Mouse (Mus musculus) myocyte (in vitro differentiated cells): ENCODE data around the gene Washc4.

Source experiments
- CEBPB ChIP-seq: IDR thresholded peaks from 2 replicates; pipeline ENCODE4 v1.6.1; 2011; ENCODE audit warnings: mild to moderate bottlenecking, moderate library complexity; ENCODE audit not compliant: poor library complexity, insufficient read depth, severe bottlenecking
- E2F4 ChIP-seq: IDR thresholded peaks from one replicate; pipeline ENCODE4 v1.6.1; 2011; ENCODE audit warnings: mild to moderate bottlenecking, control low read depth, moderate library complexity; ENCODE audit not compliant: insufficient read depth
- MAX ChIP-seq: IDR thresholded peaks from one replicate; pipeline ENCODE4 v1.6.1; 2011; ENCODE audit warnings: low read depth, mild to moderate bottlenecking, control low read depth
- MYOD1 ChIP-seq, 3 experiments: IDR thresholded peaks; one replicate each; pipeline ENCODE4 v1.6.1; 2011; ENCODE audit warnings: control low read depth in 2 of 3, low read depth in 2 of 3, mild to moderate bottlenecking in 2 of 3, moderate library complexity in 1 of 3; ENCODE audit not compliant: insufficient read length in 2 of 3, control insufficient read depth in 1 of 3
- POLR2A ChIP-seq: IDR thresholded peaks from one replicate; pipeline ENCODE4 v1.6.1; 2011; ENCODE audit warnings: low read depth, mild to moderate bottlenecking, control low read depth, moderate library complexity; ENCODE audit not compliant: insufficient read length
- POLR2AphosphoS2 ChIP-seq: IDR thresholded peaks from one replicate; pipeline ENCODE4 v1.6.1; 2011; ENCODE audit warnings: low read depth, control low read depth; ENCODE audit not compliant: insufficient read length
- SRF ChIP-seq: IDR thresholded peaks from one replicate; pipeline ENCODE4 v1.6.1; 2011; ENCODE audit warnings: low read depth; ENCODE audit not compliant: control insufficient read depth, insufficient read length
- TCF12 ChIP-seq: IDR thresholded peaks from one replicate; pipeline ENCODE4 v1.6.1; 2011; ENCODE audit warnings: mild to moderate bottlenecking, control low read depth; ENCODE audit not compliant: poor library complexity, insufficient read depth, severe bottlenecking
- TCF3 ChIP-seq: IDR thresholded peaks from one replicate; pipeline ENCODE4 v1.6.1; 2011; ENCODE audit warnings: low read depth, control low read depth; ENCODE audit not compliant: insufficient read length
- USF1 ChIP-seq: IDR thresholded peaks from one replicate; pipeline ENCODE4 v1.6.1; 2011; ENCODE audit warnings: low read depth, mild to moderate bottlenecking, control low read depth, moderate library complexity

GRCm38 (mm10) chr10:83645716-83645990 lies 102.1 kb downstream of the Washc4 start:
- no peak for TF ChIP-seq MAX
- no peak for TF ChIP-seq POLR2A
- TF ChIP-seq E2F4: no peak
- no peak for TF ChIP-seq POLR2AphosphoS2
- no peak for TF ChIP-seq USF1
- no peak for TF ChIP-seq TCF3
- TF ChIP-seq TCF12: no peak
- TF ChIP-seq MYOD1 (IDR thresholded peaks at IDR 0.05; ENCODE audit: control insufficient read depth in 1 of 3, insufficient read length in 2 of 3, low read depth in 2 of 3): no peak
- TF ChIP-seq SRF: no peak
- no peak for TF ChIP-seq CEBPB
